Mouse (Mus musculus): ENCODE measurements around the gene Pllp. TPM values are rescaled to one million over a fixed set of nuclear protein-coding genes. Genes with fewer than 3 reads are reported as not detected.

Gene Pllp
- polyA plus RNA-seq, 1 experiment from 2014 or later, result not detected

- H3K27ac ChIP-seq, result peak overlapping the region; percentile 85
- peak overlapping the region; percentile 9; the same call in 1 of the 2 replicates for H3K4me3 ChIP-seq (ENCODE audit: inconsistent target)
- H3K36me3 ChIP-seq (ENCODE audit: inconsistent target), result no peaks in the 10 kb centered on the region
- H3K79me2 ChIP-seq (ENCODE audit: inconsistent target), result no peaks in the 10 kb centered on the region
- WGBS (ENCODE audit: missing documents), result 17% methylated on average over 5 of the region's 5 CpGs
These were observed 15.2 kb upstream of the Pllp start for GRCm38 (mm10) chr8:94711160-94711718.

- Histone ChIP-seq H3K36me3 (ENCODE audit: inconsistent target) (no peaks in the 10 kb centered on the region), H3K79me2 (ENCODE audit: inconsistent target) (no peaks in the 10 kb centered on the region), H3K4me3 (ENCODE audit: inconsistent target) (no peak overlapping the region), H3K27ac (no peak overlapping the region)
- WGBS (ENCODE audit: missing documents), result 65% methylated on average over 8 of the region's 8 CpGs
These were observed 14.3 kb upstream of the Pllp start for GRCm38 (mm10) chr8:94710336-94710735.

- 90% methylated on average over 9 of the region's 9 CpGs for WGBS (ENCODE audit: missing documents)
- H3K36me3 ChIP-seq (ENCODE audit: inconsistent target), result no peaks in the 10 kb centered on the region
- H3K27ac ChIP-seq, result no peak overlapping the region
- H3K4me3 ChIP-seq (ENCODE audit: inconsistent target), result no peak overlapping the region
- no peaks in the 10 kb centered on the region for H3K79me2 ChIP-seq (ENCODE audit: inconsistent target)
These were observed 10.8 kb upstream of the Pllp start for GRCm38 (mm10) chr8:94706732-94707395.

GRCm38 (mm10) chr8:94705581-94706245 lies 9.6 kb upstream of the Pllp start:
- Histone ChIP-seq H3K4me3 (ENCODE audit: inconsistent target) (no peak overlapping the region), H3K36me3 (ENCODE audit: inconsistent target) (no peaks in the 10 kb centered on the region), H3K79me2 (ENCODE audit: inconsistent target) (no peaks in the 10 kb centered on the region), H3K27ac (no peak overlapping the region)
- WGBS (ENCODE audit: missing documents), result 90% methylated on average over 10 of the region's 10 CpGs

GRCm38 (mm10) chr8:94704669-94704984 lies 8.5 kb upstream of the Pllp start:
- no peak overlapping the region for H3K27ac ChIP-seq
- H3K36me3 ChIP-seq (ENCODE audit: inconsistent target), result no peaks in the 10 kb centered on the region
- 9% methylated on average over 9 of the region's 9 CpGs for whole genome bisulfite sequencing (ENCODE audit: missing documents)
- peak overlapping the region; percentile 32 for H3K4me3 ChIP-seq (ENCODE audit: inconsistent target)
- H3K79me2 ChIP-seq (ENCODE audit: inconsistent target), result no peaks in the 10 kb centered on the region

GRCm38 (mm10) chr8:94703972-94704668 lies 8.0 kb upstream of the Pllp start:
- WGBS (ENCODE audit: missing documents), result 2% methylated on average over 35 of the region's 35 CpGs
- Histone ChIP-seq H3K4me3 (ENCODE audit: inconsistent target) (peak overlapping the region; percentile 65), H3K27ac (no peak overlapping the region)

GRCm38 (mm10) chr8:94702844-94703813 lies 7.1 kb upstream of the Pllp start:
- H3K27ac ChIP-seq, result no peak overlapping the region
- peak overlapping the region; percentile 65 for H3K4me3 ChIP-seq (ENCODE audit: inconsistent target)
- no peaks in the 10 kb centered on the region for H3K79me2 ChIP-seq (ENCODE audit: inconsistent target)
- WGBS (ENCODE audit: missing documents), result under 1% methylated on average over 35 of the region's 35 CpGs
- H3K36me3 ChIP-seq (ENCODE audit: inconsistent target), result no peaks in the 10 kb centered on the region

More at GRCm38 (mm10) chr8:94703972-94704668, 8.0 kb upstream of the Pllp start:
- H3K79me2 ChIP-seq (ENCODE audit: inconsistent target), result no peaks in the 10 kb centered on the region
- H3K36me3 ChIP-seq (ENCODE audit: inconsistent target), result no peaks in the 10 kb centered on the region

GRCm38 (mm10) chr8:94702156-94702555 lies 6.1 kb upstream of the Pllp start:
- H3K27ac ChIP-seq, result no peak overlapping the region
- 81% methylated on average over 3 of the region's 3 CpGs for WGBS (ENCODE audit: missing documents)
- H3K79me2 ChIP-seq (ENCODE audit: inconsistent target), result no peaks in the 10 kb centered on the region
- no peaks in the 10 kb centered on the region for H3K36me3 ChIP-seq (ENCODE audit: inconsistent target)
- no peak overlapping the region for H3K4me3 ChIP-seq (ENCODE audit: inconsistent target)

GRCm38 (mm10) chr8:94700421-94700935 lies 4.4 kb upstream of the Pllp start:
- no peaks in the 10 kb centered on the region for H3K79me2 ChIP-seq (ENCODE audit: inconsistent target)
- no peaks in the 10 kb centered on the region for H3K36me3 ChIP-seq (ENCODE audit: inconsistent target)
- no peak overlapping the region for H3K4me3 ChIP-seq (ENCODE audit: inconsistent target)
- no peak overlapping the region for H3K27ac ChIP-seq
- WGBS (ENCODE audit: missing documents), result 57% methylated on average over 4 of the region's 4 CpGs

- no peaks in the 10 kb centered on the region for H3K36me3 ChIP-seq (ENCODE audit: inconsistent target)
- no peaks in the 10 kb centered on the region for H3K79me2 ChIP-seq (ENCODE audit: inconsistent target)
- 92% methylated on average over 16 of the region's 16 CpGs for WGBS (ENCODE audit: missing documents)
- no peak overlapping the region for H3K4me3 ChIP-seq (ENCODE audit: inconsistent target)
- H3K27ac ChIP-seq, result no peak overlapping the region
These were observed 3.3 kb upstream of the Pllp start for GRCm38 (mm10) chr8:94699366-94699765.

GRCm38 (mm10) chr8:94697956-94698355 lies 1.9 kb upstream of the Pllp start:
- Histone ChIP-seq H3K4me3 (ENCODE audit: inconsistent target) (no peak overlapping the region), H3K79me2 (ENCODE audit: inconsistent target) (no peaks in the 10 kb centered on the region), H3K27ac (no peak overlapping the region), H3K36me3 (ENCODE audit: inconsistent target) (no peaks in the 10 kb centered on the region)
- 91% methylated on average over 6 of the region's 6 CpGs for WGBS (ENCODE audit: missing documents)

- 58% methylated on average over 3 of the region's 3 CpGs for WGBS (ENCODE audit: missing documents)
These were observed 488 bp upstream of the Pllp start for GRCm38 (mm10) chr8:94696566-94696965.

GRCm38 (mm10) chr8:94695341-94695993 lies 611 bp downstream of the Pllp start:
- H3K36me3 ChIP-seq (ENCODE audit: inconsistent target), result no peaks in the 10 kb centered on the region
- 5% methylated on average over 31 of the region's 31 CpGs for WGBS (ENCODE audit: missing documents)

More at GRCm38 (mm10) chr8:94696566-94696965, 488 bp upstream of the Pllp start:
- H3K4me3 ChIP-seq (ENCODE audit: inconsistent target), result no peak overlapping the region
- no peaks in the 10 kb centered on the region for H3K79me2 ChIP-seq (ENCODE audit: inconsistent target)
- no peak overlapping the region for H3K27ac ChIP-seq
- no peaks in the 10 kb centered on the region for H3K36me3 ChIP-seq (ENCODE audit: inconsistent target)

More at GRCm38 (mm10) chr8:94695341-94695993, 611 bp downstream of the Pllp start:
- Histone ChIP-seq H3K4me3 (ENCODE audit: inconsistent target) (no peak overlapping the region), H3K79me2 (ENCODE audit: inconsistent target) (no peaks in the 10 kb centered on the region), H3K27ac (no peak overlapping the region)
